In the genomic region with DNA sequence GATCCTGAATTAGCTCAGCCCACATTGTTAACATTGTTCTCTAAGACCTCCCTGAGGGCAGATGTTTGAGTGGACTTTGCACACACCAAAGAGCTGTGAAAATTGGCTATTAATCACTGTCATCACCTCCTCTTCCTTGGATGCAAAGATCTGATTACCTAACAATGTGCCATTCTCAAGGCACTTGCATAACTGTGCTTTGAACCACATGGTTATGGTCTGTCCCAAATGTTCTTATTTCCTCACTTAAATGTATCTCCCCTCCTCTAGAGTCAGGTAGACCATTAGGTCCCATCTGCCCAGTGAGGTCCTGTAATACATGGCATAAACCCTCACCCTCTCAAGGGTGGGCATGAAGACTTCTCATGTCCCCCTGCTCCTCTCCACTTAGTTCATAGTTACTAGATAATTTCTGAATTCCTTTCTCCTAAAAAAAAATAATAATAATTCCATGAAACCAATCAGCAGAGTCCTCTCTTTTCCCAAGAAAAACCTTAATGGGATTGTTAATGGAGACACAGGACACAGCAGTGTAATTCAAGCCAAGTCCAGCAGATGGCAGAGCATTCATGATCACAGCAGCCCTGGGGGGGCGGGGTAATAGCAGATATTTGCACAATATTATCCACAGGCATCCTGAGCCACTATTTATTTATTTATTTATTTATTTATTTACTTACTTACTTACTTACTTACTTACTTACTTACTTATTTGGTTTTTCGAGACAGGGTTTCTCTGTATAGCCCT, we compare ENCODE assay signal across 7 mouse cellular contexts. TPM values are rescaled to one million over a fixed set of nuclear protein-coding genes. Genes with fewer than 3 reads are reported as not detected.
DNase-seq lines count a peak whose midpoint lies in the region; ATAC-seq and TF ChIP-seq lines count a peak whose summit lies in the region.

No protein-coding gene starts in this region.

- peak; percentile 61 for TF ChIP-seq CTCF in ES-Bruce4 (IDR thresholded peaks at IDR 0.05; ENCODE audit: low read depth, low read length)

- TF ChIP-seq EP300 in ES-Bruce4 (IDR thresholded peaks at IDR 0.05; ENCODE audit: insufficient read depth, low read depth, low read length) = no peak

- DNase-seq in B cell, adult 2 months = peak; percentile 65 to 71
- DNase-seq in c-Kit-positive CD71-positive TER-119-negative erythroid progenitor cells, embryonic 14.5 days (ENCODE audit: low read depth) = peak; percentile 54
- peak; percentile 76 for DNase-seq in kidney, adult 9 months
- DNase-seq in limb, embryonic 14.5 days (ENCODE audit: low spot score) = peak; percentile 70
- peak; percentile 54 for DNase-seq in right cerebral cortex, adult 18-20 months

- no peak overlapping the region for H3K27ac ChIP-seq in ES-Bruce4 (ENCODE audit: insufficient read depth, low read length)
- H3K27ac ChIP-seq in limb, embryonic 14.5 days (replicated peaks; ENCODE audit: low read depth, low read length) = no peak overlapping the region

- WGBS in limb, embryonic 14.5 days = 43% methylated on average over 2 of the region's 2 CpGs

- no peak overlapping the region for H3K9ac ChIP-seq in ES-Bruce4 (ENCODE audit: low read depth, poor library complexity, severe bottlenecking)
- H3K9ac ChIP-seq in limb, embryonic 14.5 days (ENCODE audit: low read depth, low read length, severe bottlenecking) = no peak overlapping the region

- H3K4me1 ChIP-seq in ES-Bruce4 (ENCODE audit: control insufficient read depth, insufficient read depth, low read length) = no peaks in the 10 kb centered on the region
- H3K4me1 ChIP-seq in limb, embryonic 14.5 days (ENCODE audit: control insufficient read depth, insufficient read depth, low read length) = no peaks in the 10 kb centered on the region

- no peaks in the 10 kb centered on the region for H3K27me3 ChIP-seq in ES-Bruce4 (ENCODE audit: control insufficient read depth, insufficient read depth, low read length, poor library complexity, severe bottlenecking)
- H3K27me3 ChIP-seq in limb, embryonic 14.5 days (ENCODE audit: control insufficient read depth, insufficient read depth, low read length) = no peaks in the 10 kb centered on the region

- peak; percentile 55; the same call in 1 of the 2 replicates for ATAC-seq in frontal cortex, adult (ENCODE audit: low TSS enrichment)
- no peak for ATAC-seq in limb, embryonic 14.5 days (ENCODE audit: low FRiP score, low read depth)

- no peaks in the 10 kb centered on the region for H3K36me3 ChIP-seq in ES-Bruce4 (ENCODE audit: control insufficient read depth, insufficient read depth, low read length, poor library complexity, severe bottlenecking)
- no peaks in the 10 kb centered on the region for H3K36me3 ChIP-seq in limb, embryonic 14.5 days (ENCODE audit: control insufficient read depth, insufficient read depth, low read length)

- H3K9me3 ChIP-seq in ES-Bruce4 (replicated peaks; ENCODE audit: control insufficient read depth, insufficient read depth, low read length, poor library complexity, severe bottlenecking) = no peaks in the 10 kb centered on the region
- no peaks in the 10 kb centered on the region for H3K9me3 ChIP-seq in limb, embryonic 14.5 days (ENCODE audit: control insufficient read depth, low read length)

- no peak overlapping the region for H3K4me2 ChIP-seq in limb, embryonic 14.5 days (replicated peaks; ENCODE audit: low read depth, low read length, severe bottlenecking)

- no peak overlapping the region for H3K4me3 ChIP-seq in ES-Bruce4 (ENCODE audit: low read depth, low read length)
- no peak overlapping the region for H3K4me3 ChIP-seq in limb, embryonic 14.5 days (replicated peaks; ENCODE audit: low read length)

- TF ChIP-seq POLR2A in ES-Bruce4 (IDR thresholded peaks at IDR 0.05; ENCODE audit: insufficient read depth, low read length) = no peak
- no peak for TF ChIP-seq POLR2A in limb, embryonic 14.5 days (IDR thresholded peaks at IDR 0.05; ENCODE audit: borderline replicate concordance, extremely low read depth, insufficient read depth, insufficient read length)

RNA-seq across cellular contexts. Expression of a gene that starts 17.7 kb away (rescaled TPM):
- polyA plus RNA-seq in ES-Bruce4 (2011; ENCODE audit: insufficient read depth, insufficient read length, low read depth, missing spikeins) = 16.0 and 17.7 TPM in 2 replicates
- 8.2 and 9.6 TPM in 2 replicates for polyA plus RNA-seq in limb, embryonic 14.5 days (2012; rRNA removed)
- polyA plus RNA-seq in limb, embryonic 14.5 days (2014; fragmentation: Nextera tagmentation; extraction: Ambion mirVana) = 5.8 and 6.0 TPM in 2 replicates

RNA-seq across cellular contexts. Expression of a gene that starts 35.2 kb away (rescaled TPM):
- 152 and 155 TPM in 2 replicates for polyA plus RNA-seq in ES-Bruce4 (2011; ENCODE audit: insufficient read depth, insufficient read length, low read depth, missing spikeins)
- 73.8 and 99.9 TPM in 2 replicates for polyA plus RNA-seq in limb, embryonic 14.5 days (2012; rRNA removed)
- 167 and 179 TPM in 2 replicates for polyA plus RNA-seq in limb, embryonic 14.5 days (2014; fragmentation: Nextera tagmentation; extraction: Ambion mirVana)

RNA-seq across cellular contexts. Expression of a gene that starts 36.1 kb away (rescaled TPM):
- 90.6 and 99.2 TPM in 2 replicates for polyA plus RNA-seq in ES-Bruce4 (2011; ENCODE audit: insufficient read depth, insufficient read length, low read depth, missing spikeins)
- 65.2 and 76.3 TPM in 2 replicates for polyA plus RNA-seq in limb, embryonic 14.5 days (2012; rRNA removed)
- 105 and 116 TPM in 2 replicates for polyA plus RNA-seq in limb, embryonic 14.5 days (2014; fragmentation: Nextera tagmentation; extraction: Ambion mirVana)

RNA-seq across cellular contexts. Expression of a gene that starts 49.3 kb away (rescaled TPM):
- 20.1 and 20.7 TPM in 2 replicates for polyA plus RNA-seq in ES-Bruce4 (2011; ENCODE audit: insufficient read depth, insufficient read length, low read depth, missing spikeins)
- 39.9 and 49.7 TPM in 2 replicates for polyA plus RNA-seq in limb, embryonic 14.5 days (2012; rRNA removed)
- 45.1 and 47.3 TPM in 2 replicates for polyA plus RNA-seq in limb, embryonic 14.5 days (2014; fragmentation: Nextera tagmentation; extraction: Ambion mirVana)

RNA-seq across cellular contexts. Expression of a gene that starts 50.2 kb away (rescaled TPM):
- polyA plus RNA-seq in ES-Bruce4 (2011; ENCODE audit: insufficient read depth, insufficient read length, low read depth, missing spikeins) = not detected in 2 replicates
- polyA plus RNA-seq in limb, embryonic 14.5 days (2012; rRNA removed) = 0.08 and 0.22 TPM in 2 replicates
- polyA plus RNA-seq in limb, embryonic 14.5 days (2014; fragmentation: Nextera tagmentation; extraction: Ambion mirVana) = 1.4 and 1.6 TPM in 2 replicates
